Mouse (Mus musculus) left cerebral cortex, adult 8-10 months (tissue): Measurements from ENCODE around the gene Vps37b. TPM values are rescaled to one million over a fixed set of nuclear protein-coding genes. Genes with fewer than 3 reads are reported as not detected.

ENCODE experiments used
- DNase-seq, 2 experiments: peaks; one replicate each; pipeline ENCODE4 v3.0.0; 2022; ENCODE audit warnings: low spot score in 2 of 2
- total RNA-seq, 4 experiments: library from RNA; stranded (reverse); gene quantifications; 2 replicates each; pipeline ENCODE4 v1.2.4; 2022

Vps37b gene
- total RNA-seq, 4 experiments from 2014 or later: 35.5 to 47.5 (median 42.3) TPM

- no peak for DNase-seq
Observed at GRCm38 (mm10) chr5:123981250-123981554, 50.9 kb downstream of the Vps37b start.

- DNase-seq: no peak
Observed at GRCm38 (mm10) chr5:123980521-123981249, 51.4 kb downstream of the Vps37b start.

GRCm38 (mm10) chr5:123979980-123980369 lies 52.1 kb downstream of the Vps37b start:
- no peak for DNase-seq

GRCm38 (mm10) chr5:123979221-123979979 lies 52.7 kb downstream of the Vps37b start:
- no peak for DNase-seq

- no peak for DNase-seq
Observed at GRCm38 (mm10) chr5:123978131-123978530, 53.9 kb downstream of the Vps37b start.

- DNase-seq: no peak
Observed at GRCm38 (mm10) chr5:123977231-123977630, 54.8 kb downstream of the Vps37b start.

GRCm38 (mm10) chr5:123975668-123976180 lies 56.3 kb downstream of the Vps37b start:
- no peak for DNase-seq

- DNase-seq: no peak
Observed at GRCm38 (mm10) chr5:123974616-123975111, 57.4 kb downstream of the Vps37b start.

GRCm38 (mm10) chr5:123974179-123974485 lies 57.9 kb downstream of the Vps37b start:
- no peak for DNase-seq

- DNase-seq: peak in 1 of 2 experiments; percentile 67
Observed at GRCm38 (mm10) chr5:123973299-123974178, 58.5 kb downstream of the Vps37b start, which contains the start of gene Hip1r. TSS of gene Hip1r (plus strand) at chr5:123973628.

GRCm38 (mm10) chr5:123972453-123972852 lies 59.6 kb downstream of the Vps37b start:
- no peak for DNase-seq

- no peak for DNase-seq
Observed at GRCm38 (mm10) chr5:123970576-123970975, 61.5 kb downstream of the Vps37b start.

GRCm38 (mm10) chr5:123969216-123969615 lies 62.9 kb downstream of the Vps37b start:
- no peak for DNase-seq

GRCm38 (mm10) chr5:123968468-123968867 lies 63.6 kb downstream of the Vps37b start:
- no peak for DNase-seq

- no peak for DNase-seq
Observed at GRCm38 (mm10) chr5:123966759-123967158, 65.3 kb downstream of the Vps37b start.

GRCm38 (mm10) chr5:123964208-123964607 lies 67.9 kb downstream of the Vps37b start:
- no peak for DNase-seq

- DNase-seq: no peak
Observed at GRCm38 (mm10) chr5:123961046-123961445, 71.0 kb downstream of the Vps37b start.

- no peak for DNase-seq
Observed at GRCm38 (mm10) chr5:123960129-123960528, 71.9 kb downstream of the Vps37b start.

- no peak for DNase-seq
Observed at GRCm38 (mm10) chr5:123959018-123959417, 73.1 kb downstream of the Vps37b start.

- DNase-seq: no peak
Observed at GRCm38 (mm10) chr5:123957213-123957612, 74.9 kb downstream of the Vps37b start.
